Mouse (Mus musculus): Measurements from ENCODE around the gene Itgae. TPM values are rescaled to one million over a fixed set of nuclear protein-coding genes. Genes with fewer than 3 reads are reported as not detected.
A peak's percentile ranks its signal among the peaks of the same experiment; 100 is the strongest.

Itgae gene
- polyA plus RNA-seq, 1 experiment from 2014 or later, result 0.38 TPM

DNA sequence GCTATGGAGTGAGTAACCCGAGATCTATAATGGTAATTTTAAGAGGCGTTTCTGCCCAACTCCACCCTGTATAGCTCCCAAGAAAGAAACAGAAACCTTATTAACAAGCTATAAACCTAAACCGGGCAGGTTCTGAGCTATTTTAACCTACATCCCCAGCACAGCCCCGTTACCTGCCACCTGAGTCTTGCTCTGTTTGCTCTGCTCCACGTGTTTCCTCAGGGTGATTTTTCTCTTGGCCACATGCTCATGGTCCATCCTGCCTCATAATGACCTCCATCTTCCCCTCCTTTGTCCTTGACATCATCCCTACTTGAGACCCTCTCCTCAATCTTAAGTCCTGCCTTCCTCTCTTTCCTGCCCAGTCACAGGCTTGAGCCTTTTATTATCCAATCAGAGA is 43.8 kb downstream of the Itgae start:
- 94% methylated on average over 5 of the region's 5 CpGs for WGBS
- Histone ChIP-seq H3K9ac (no peak overlapping the region), H3K36me3 (replicated peaks) (peaks cover 55% of the 10 kb centered on the region), H3K9me3 (no peaks in the 10 kb centered on the region), H3K27me3 (no peaks in the 10 kb centered on the region), H3K4me1 (peaks cover 41% of the 10 kb centered on the region), H3K4me2 (peak overlapping the region; percentile 15), H3K27ac (no peak overlapping the region), H3K4me3 (replicated peaks) (no peak overlapping the region)
- no peak for ATAC-seq (ENCODE audit: low FRiP score)

DNA sequence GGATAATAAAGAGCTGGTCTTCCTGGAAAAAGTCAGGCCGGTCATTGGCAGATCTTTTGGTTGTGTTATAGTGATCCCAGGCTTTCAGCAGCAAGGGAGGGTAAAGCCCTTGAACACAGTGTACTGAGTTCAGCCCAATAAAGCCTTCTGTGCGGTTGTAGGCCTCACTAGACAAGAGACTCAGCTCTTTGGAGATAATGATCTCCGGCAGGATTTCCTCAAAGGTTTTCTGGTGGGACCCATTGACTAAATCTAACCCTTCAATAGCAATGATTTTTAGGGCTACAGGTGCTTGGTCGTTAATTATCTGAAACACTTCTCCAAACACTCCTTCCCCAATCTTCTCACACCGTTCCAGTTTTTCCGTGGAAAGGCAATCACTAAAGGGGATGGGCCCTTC is 46.2 kb downstream of the Itgae start:
- ATAC-seq (ENCODE audit: low FRiP score), result no peak
- Histone ChIP-seq H3K4me2 (peak overlapping the region; percentile 81), H3K36me3 (replicated peaks) (peaks cover 41% of the 10 kb centered on the region), H3K9me3 (no peaks in the 10 kb centered on the region), H3K4me1 (peaks cover 41% of the 10 kb centered on the region), H3K9ac (peak overlapping the region; percentile 80; the same call in 1 of the 2 replicates), H3K4me3 (replicated peaks) (peak overlapping the region; percentile 87), H3K27me3 (no peaks in the 10 kb centered on the region), H3K27ac (no peak overlapping the region)
- WGBS, result 92% methylated on average over 6 of the region's 6 CpGs

DNA sequence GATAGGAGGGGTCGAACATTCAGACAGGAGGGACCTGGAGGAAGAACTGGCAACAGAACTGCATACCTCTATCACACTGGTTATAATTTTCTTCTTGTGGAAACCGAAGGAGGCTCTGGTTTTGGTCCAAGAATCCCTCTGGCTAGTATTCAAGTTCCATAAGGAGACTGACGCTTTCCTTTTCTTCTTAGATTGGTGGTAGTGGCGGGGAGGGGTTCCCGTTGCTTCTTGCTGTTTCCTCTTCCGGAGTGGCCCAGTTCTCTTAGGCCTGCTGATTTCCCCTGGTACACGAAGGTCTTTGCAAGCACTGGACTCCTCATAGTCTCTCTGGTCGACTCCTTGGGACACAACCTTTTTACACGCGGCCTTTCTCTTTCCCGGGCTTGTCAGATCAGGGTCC is 46.7 kb downstream of the Itgae start:
- H3K9ac ChIP-seq, result peak overlapping the region; percentile 80
- H3K36me3 ChIP-seq (replicated peaks), result peaks cover 39% of the 10 kb centered on the region
- 44% methylated on average over 11 of the region's 11 CpGs for WGBS
- H3K9me3 ChIP-seq, result no peaks in the 10 kb centered on the region
- peak overlapping the region; percentile 81 for H3K4me2 ChIP-seq
- no peak overlapping the region for H3K27ac ChIP-seq
- H3K4me1 ChIP-seq, result peaks cover 41% of the 10 kb centered on the region
- peak overlapping the region; percentile 87 for H3K4me3 ChIP-seq (replicated peaks)
- ATAC-seq (ENCODE audit: low FRiP score), result no peak
- H3K27me3 ChIP-seq, result no peaks in the 10 kb centered on the region

DNA sequence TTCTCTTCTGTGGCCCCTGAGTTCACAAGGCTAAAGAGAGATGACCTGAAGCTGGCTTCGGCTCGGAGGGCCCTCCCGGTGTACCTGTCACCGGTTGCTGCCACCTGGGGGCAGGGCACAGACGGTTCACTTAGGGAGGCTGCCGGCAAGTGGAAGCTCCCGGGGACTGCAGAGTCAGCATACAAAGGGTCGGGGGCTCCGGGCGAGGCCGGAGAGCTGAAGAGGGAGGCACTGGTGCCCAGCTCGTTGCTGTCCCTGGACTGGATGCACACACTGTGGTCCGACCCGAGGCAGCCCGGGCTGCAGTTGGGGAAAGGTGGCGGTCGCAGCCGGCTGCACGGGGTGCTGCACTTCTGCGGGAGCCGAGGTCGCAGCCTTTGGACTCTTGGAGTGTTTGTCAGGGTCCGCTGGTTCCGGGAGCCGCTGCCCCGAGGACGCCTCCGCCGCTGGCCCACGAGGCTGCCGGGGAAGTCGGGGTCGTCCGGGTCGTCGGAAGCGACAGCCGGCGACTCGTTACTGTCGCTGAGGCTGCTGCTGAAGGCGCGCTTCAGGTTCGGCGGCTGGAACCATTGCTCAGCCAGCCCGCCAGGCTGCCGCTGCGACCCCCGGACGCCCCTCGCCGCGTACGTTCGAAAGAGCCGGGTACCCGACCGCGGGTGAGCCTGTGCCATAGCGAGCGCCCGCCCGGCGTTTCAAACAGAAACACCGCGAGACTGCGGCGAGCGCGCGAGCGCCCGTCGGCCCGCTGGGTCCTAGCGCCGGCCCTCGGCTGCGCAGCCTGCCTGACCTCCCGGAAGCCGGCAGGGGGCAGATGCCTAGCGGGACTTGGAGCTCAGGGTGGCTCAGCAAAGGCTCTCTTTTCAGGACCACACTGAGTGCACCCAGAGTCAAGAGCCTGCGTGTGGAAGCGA is 47.5 kb downstream of the Itgae start, which contains the start of gene Haspin:
Haspin (minus strand) TSS at position 704 of the 911 bp plus-strand sequence.
- Histone ChIP-seq H3K27me3 (no peaks in the 10 kb centered on the region), H3K4me1 (peaks cover 41% of the 10 kb centered on the region), H3K9ac (peak within 1 kb of the TSS; percentile 80), H3K4me2 (peak within 1 kb of the TSS; percentile 81), H3K4me3 (replicated peaks) (peak within 1 kb of the TSS; percentile 87), H3K9me3 (no peaks in the 10 kb centered on the region), H3K36me3 (replicated peaks) (peaks cover 32% of the 10 kb centered on the region), H3K27ac (no peak within 1 kb of the TSS)
- WGBS, result under 1% methylated on average over 75 of the region's 84 CpGs
- peak; percentile 93 for ATAC-seq (ENCODE audit: low FRiP score)

DNA sequence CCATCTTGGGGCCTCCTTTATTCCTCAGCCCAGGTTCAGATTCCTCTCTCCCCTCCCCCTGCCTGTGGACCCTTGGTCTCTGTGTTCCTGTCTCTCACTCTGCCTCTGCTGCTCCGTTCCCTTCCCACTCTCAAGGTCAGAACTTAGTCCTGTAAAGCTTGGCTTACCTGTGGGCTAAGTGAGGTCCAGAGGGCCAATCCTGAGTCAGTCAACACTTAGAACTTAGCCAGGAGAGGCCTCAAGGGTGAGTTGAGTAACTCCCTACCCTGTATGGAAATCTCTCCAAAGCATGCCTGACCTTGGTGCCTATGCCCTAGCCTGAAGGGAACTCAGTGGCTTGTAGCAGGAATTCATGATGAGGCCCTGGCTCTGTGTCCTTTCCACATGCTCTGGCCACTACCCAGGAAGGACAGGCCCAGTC is 53.9 kb downstream of the Itgae start:
- no peak for ATAC-seq (ENCODE audit: low FRiP score)
- H3K4me2 ChIP-seq, result no peak overlapping the region
- 70% methylated on average over 1 of the region's 1 CpGs for WGBS

DNA sequence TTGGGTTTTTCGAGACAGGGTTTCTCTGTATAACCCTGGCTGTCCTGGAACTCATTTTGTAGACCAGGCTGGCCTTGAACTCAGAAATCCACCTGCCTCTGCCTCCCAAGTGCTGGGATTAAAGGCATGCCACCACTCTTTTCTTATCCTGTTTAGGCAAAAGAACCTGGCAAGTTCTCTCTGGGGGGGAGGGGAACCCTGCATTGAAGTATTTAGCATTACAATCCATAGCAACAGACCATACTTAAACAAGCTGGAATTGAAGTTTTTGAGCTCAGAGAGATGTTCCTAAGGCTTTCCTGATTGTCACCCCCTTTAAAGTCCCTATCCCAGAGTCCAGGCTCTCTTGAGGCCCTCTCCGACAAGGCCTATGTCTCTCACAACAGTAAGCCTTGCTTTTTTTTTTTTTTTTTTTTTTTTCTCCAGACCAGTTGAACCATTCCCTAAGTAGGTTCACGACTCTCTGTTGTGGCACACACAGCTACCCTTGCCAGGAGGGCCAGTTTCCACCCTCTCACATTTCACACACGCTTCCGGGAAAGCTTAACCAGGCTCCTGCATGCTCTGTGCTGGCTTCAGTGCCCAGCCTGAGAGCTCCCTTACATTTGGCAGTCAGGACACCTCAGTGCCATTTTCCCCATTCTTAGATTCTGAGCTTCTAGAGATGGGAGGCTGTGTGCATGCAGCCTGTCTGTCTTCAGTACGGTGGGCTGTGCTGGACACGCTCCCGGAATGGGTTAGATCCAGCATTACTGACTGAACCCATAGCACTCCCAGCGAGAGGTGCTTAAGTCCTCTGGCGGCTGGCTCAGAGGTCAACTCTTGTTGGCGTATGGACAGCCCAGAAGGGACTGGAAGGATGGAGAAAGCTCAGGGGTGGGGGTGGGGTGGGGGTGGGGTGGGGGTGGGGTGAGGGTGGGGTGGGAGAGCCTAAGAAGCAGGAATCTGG is 55.9 kb downstream of the Itgae start:
- H3K4me3 ChIP-seq (replicated peaks), result no peak overlapping the region
- H3K9me3 ChIP-seq, result no peaks in the 10 kb centered on the region
- peaks cover 7% of the 10 kb centered on the region for H3K4me1 ChIP-seq
- H3K4me2 ChIP-seq, result no peak overlapping the region
- no peaks in the 10 kb centered on the region for H3K36me3 ChIP-seq (replicated peaks)
- 57% methylated on average over 11 of the region's 11 CpGs for WGBS
- H3K27me3 ChIP-seq, result no peaks in the 10 kb centered on the region
- no peak for ATAC-seq (ENCODE audit: low FRiP score)
- no peak overlapping the region for H3K9ac ChIP-seq
- H3K27ac ChIP-seq, result no peak overlapping the region

More for the DNA sequence above, 53.9 kb downstream of the Itgae start:
- H3K27ac ChIP-seq, result no peak overlapping the region
- H3K36me3 ChIP-seq (replicated peaks), result no peaks in the 10 kb centered on the region
- no peaks in the 10 kb centered on the region for H3K27me3 ChIP-seq
- no peaks in the 10 kb centered on the region for H3K9me3 ChIP-seq
- H3K9ac ChIP-seq, result 0 out of 2 replicates have a peak overlapping the region, but pooled peaks have one; percentile 17
- peaks cover 7% of the 10 kb centered on the region for H3K4me1 ChIP-seq
- H3K4me3 ChIP-seq (replicated peaks), result no peak overlapping the region

DNA sequence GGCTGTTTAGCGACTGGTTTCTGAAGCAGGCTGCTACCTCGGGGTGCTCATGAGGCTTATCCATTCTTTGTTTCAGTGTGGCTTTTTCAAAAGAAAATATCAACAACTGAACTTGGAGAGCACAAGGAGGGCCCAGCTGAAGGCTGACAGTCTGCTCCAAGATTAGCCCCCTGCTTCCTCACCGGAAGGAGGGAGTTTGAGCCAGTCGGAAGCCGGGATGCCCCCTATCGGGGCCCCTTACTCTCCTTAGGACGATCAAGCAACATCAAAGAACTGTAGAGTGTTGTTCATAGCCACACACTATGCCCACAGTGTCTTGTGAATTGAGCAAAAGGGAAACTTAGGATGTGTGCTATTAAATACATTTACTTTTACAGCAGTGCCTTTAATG is 56.6 kb downstream of the Itgae start:
- peaks cover 7% of the 10 kb centered on the region for H3K4me1 ChIP-seq
- H3K4me3 ChIP-seq (replicated peaks), result no peak overlapping the region
- no peak overlapping the region for H3K9ac ChIP-seq
- H3K27me3 ChIP-seq, result no peaks in the 10 kb centered on the region
- H3K27ac ChIP-seq, result no peak overlapping the region
- H3K9me3 ChIP-seq, result no peaks in the 10 kb centered on the region
- no peaks in the 10 kb centered on the region for H3K36me3 ChIP-seq (replicated peaks)
- ATAC-seq (ENCODE audit: low FRiP score), result no peak
- no peak overlapping the region for H3K4me2 ChIP-seq
- 54% methylated on average over 7 of the region's 7 CpGs for WGBS

DNA sequence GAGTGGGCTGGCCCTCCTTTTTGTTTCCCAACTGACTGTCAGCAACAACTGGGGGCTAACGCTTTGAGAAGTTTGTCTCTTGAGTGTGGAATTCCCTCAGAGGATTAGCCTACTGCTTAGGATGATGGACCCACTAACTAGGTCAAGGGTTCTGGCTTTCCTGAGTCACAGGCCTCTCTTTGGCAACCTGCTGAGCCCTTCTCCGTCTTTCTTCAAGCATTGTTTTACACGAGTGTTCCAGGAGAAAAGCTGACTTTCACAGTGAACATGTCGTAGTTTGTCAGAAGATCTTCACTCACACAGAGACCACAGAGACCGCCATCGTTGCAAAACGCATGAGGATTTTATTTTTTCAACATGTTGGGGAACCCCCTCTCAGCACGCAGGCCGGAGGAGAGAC is 57.8 kb downstream of the Itgae start:
- Histone ChIP-seq H3K4me1 (peaks cover 7% of the 10 kb centered on the region), H3K27ac (no peak overlapping the region), H3K9me3 (no peaks in the 10 kb centered on the region), H3K4me3 (replicated peaks) (no peak overlapping the region), H3K27me3 (no peaks in the 10 kb centered on the region), H3K9ac (no peak overlapping the region), H3K36me3 (replicated peaks) (no peaks in the 10 kb centered on the region), H3K4me2 (no peak overlapping the region)
- 70% methylated on average over 9 of the region's 9 CpGs for WGBS
- no peak for ATAC-seq (ENCODE audit: low FRiP score)

DNA sequence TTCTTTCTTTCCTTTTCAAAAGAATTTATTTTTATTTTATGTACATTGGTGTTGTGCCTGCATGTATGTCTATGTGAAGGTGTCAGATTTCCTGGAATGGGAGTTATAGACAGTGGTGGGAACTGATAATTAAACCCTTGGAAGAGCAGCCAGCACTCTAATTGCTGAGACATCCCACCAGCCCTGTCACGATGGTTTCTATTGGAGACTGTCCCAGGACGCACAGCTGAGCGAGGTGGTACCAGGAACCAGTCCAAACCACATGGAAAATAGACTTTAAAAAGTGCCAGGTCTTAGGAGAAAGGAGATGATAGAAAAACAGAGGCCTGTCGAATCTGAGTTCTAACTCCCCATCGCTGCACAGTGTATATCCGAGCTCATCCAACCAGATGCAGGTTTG is 64.7 kb downstream of the Itgae start:
- H3K27ac ChIP-seq, result no peak overlapping the region
- no peak overlapping the region for H3K4me3 ChIP-seq (replicated peaks)
- no peak for ATAC-seq (ENCODE audit: low FRiP score)
- H3K9me3 ChIP-seq, result no peaks in the 10 kb centered on the region
- 84% methylated on average over 6 of the region's 6 CpGs for WGBS
- H3K9ac ChIP-seq, result no peak overlapping the region
- H3K4me1 ChIP-seq, result peaks cover 2% of the 10 kb centered on the region
- no peaks in the 10 kb centered on the region for H3K36me3 ChIP-seq (replicated peaks)
- H3K27me3 ChIP-seq, result peaks cover 19% of the 10 kb centered on the region
- no peak overlapping the region for H3K4me2 ChIP-seq

DNA sequence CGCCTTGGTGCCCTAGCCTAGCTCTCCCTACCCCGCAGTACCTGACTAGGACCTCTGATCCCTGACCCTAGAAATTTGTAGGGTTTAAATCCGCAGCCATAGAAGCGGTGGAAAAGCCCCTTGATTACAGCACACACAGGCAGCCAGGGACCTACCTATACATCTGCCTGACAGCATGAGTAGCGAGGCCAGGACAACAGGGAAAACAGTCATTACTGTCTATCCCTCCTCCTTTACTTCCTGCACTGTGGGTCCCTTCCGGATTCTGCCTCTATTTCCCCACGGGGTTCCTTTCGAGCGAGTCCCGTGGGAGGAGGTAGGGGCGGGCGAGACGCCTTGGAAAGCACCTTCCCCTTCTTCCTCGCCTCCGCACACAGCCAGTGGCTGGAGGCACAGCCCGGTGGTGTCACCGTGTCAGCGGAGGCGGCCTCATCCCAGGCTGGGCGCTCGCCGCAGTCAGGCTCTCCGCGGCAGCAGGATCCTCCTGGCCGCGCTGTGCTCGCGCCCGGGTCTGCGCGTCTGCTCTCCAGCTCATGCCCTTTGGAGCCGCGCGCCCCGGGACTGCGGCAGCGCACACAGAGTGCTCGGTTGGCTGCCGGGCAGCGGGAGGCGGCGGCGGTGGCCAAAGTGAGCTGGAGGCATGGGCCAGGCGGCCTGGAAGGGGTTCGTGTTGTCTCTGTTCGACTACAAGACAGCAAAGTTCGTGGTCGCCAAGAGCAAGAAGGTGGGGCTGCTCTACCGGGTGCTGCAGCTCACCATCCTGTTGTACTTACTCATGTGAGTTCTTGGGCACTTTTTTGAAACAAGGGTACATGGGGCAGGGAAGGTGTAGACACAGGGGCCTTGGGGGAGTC is 69.8 kb downstream of the Itgae start, which contains the start of gene P2rx5:
P2rx5 (plus strand) TSS at position 465 of the 854 bp plus-strand sequence.
- Histone ChIP-seq H3K4me2 (peak within 1 kb of the TSS; percentile 73), H3K9me3 (no peaks in the 10 kb centered on the region), H3K4me3 (replicated peaks) (peak within 1 kb of the TSS; percentile 42), H3K27ac (no peak within 1 kb of the TSS), H3K9ac (peak within 1 kb of the TSS; percentile 40), H3K27me3 (peaks cover 36% of the 10 kb centered on the region), H3K36me3 (replicated peaks) (no peaks in the 10 kb centered on the region), H3K4me1 (peaks cover 8% of the 10 kb centered on the region)
- WGBS, result 3% methylated on average over 49 of the region's 49 CpGs
- ATAC-seq (ENCODE audit: low FRiP score), result no peak

DNA sequence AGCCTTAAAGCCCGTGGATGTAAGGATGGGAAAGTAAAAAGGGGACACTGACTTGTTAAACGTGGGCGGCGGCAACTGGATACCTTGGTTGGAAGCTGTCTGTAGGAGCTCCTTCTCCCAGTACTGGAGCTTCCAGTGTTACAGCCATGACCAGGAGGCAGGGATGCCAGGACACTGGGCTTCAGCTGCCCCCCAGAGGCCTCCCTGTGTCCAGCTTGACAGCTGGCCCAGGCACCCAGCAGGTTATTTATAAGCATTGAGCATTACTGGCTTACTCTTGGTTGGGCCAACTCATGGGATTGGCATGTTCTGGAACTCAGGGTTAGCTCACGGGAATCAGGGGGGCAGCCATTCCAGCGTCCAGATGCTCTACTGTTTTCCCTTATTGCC is 70.4 kb downstream of the Itgae start:
- Histone ChIP-seq H3K9me3 (no peaks in the 10 kb centered on the region), H3K4me1 (peaks cover 8% of the 10 kb centered on the region), H3K9ac (no peak overlapping the region), H3K4me2 (peak overlapping the region; percentile 73), H3K4me3 (replicated peaks) (peak overlapping the region; percentile 42; the same call in 1 of the 2 replicates), H3K36me3 (replicated peaks) (no peaks in the 10 kb centered on the region), H3K27ac (no peak overlapping the region), H3K27me3 (peaks cover 36% of the 10 kb centered on the region)
- 18% methylated on average over 6 of the region's 6 CpGs for WGBS
- ATAC-seq (ENCODE audit: low FRiP score), result no peak

Measured in forebrain, embryonic 12.5 days (tissue).